Mouse (Mus musculus): ENCODE data around the gene Chn1. TPM values are rescaled to one million over a fixed set of nuclear protein-coding genes. Genes with fewer than 3 reads are reported as not detected.

Gene Chn1
- polyA plus RNA-seq, 1 experiment from 2014 or later = 53.7 TPM

DNA sequence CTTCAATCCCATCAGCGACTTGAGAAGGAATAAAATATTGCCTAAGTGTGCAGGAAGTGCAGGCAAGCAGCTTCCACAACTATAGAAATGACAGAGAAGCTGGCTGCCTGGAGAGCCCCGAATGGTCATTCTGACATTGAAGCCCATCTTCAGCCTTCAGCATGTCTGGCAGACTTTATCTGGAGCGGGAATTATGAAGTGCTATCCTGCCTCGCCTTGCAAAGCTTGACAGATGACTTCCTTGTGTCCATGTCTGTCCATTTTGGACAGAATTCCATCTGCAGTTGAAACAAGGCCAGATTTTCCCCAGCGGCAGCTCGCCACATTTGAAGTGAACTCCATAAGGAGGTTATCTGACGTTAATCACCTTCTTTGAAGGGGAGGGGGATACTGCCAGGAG, 15.2 kb downstream of the Chn1 start:
- no peaks in the 10 kb centered on the region for H3K27me3 ChIP-seq (ENCODE audit: control insufficient read depth, insufficient read depth, low read depth, low read length)
- H3K9me3 ChIP-seq (ENCODE audit: control insufficient read depth, low read length) = peaks cover 3% of the 10 kb centered on the region; the same call in 1 of the 2 replicates
- peak; percentile 82 for ATAC-seq (ENCODE audit: low read depth)
- 33% methylated on average over 7 of the region's 7 CpGs for WGBS
- no peaks in the 10 kb centered on the region for H3K36me3 ChIP-seq (ENCODE audit: control insufficient read depth, insufficient read depth, low read length)
- H3K9ac ChIP-seq (ENCODE audit: low read length) = no peak overlapping the region
- H3K27ac ChIP-seq (ENCODE audit: low read length) = peak overlapping the region; percentile 27; the same call in 1 of the 2 replicates
- peaks cover 8% of the 10 kb centered on the region for H3K4me1 ChIP-seq (replicated peaks; ENCODE audit: control insufficient read depth, insufficient read depth, low read length)
- no peak overlapping the region for H3K4me3 ChIP-seq (ENCODE audit: low read length)
- no peak overlapping the region for H3K4me2 ChIP-seq (ENCODE audit: low read depth, low read length)

GRCm38 (mm10) chr2:73759027-73759426, 16.1 kb downstream of the Chn1 start:
- H3K4me1 ChIP-seq (replicated peaks; ENCODE audit: control insufficient read depth, insufficient read depth, low read length) = peaks cover 8% of the 10 kb centered on the region
- no peak overlapping the region for H3K4me3 ChIP-seq (ENCODE audit: low read length)
- peaks cover 3% of the 10 kb centered on the region; the same call in 1 of the 2 replicates for H3K9me3 ChIP-seq (ENCODE audit: control insufficient read depth, low read length)
- no peak overlapping the region for H3K9ac ChIP-seq (ENCODE audit: low read length)
- H3K27me3 ChIP-seq (ENCODE audit: control insufficient read depth, insufficient read depth, low read depth, low read length) = no peaks in the 10 kb centered on the region
- H3K27ac ChIP-seq (ENCODE audit: low read length) = no peak overlapping the region
- 55% methylated on average over 5 of the region's 5 CpGs for WGBS
- no peak for ATAC-seq (ENCODE audit: low read depth)
- H3K4me2 ChIP-seq (ENCODE audit: low read depth, low read length) = no peak overlapping the region
- no peaks in the 10 kb centered on the region for H3K36me3 ChIP-seq (ENCODE audit: control insufficient read depth, insufficient read depth, low read length)

DNA sequence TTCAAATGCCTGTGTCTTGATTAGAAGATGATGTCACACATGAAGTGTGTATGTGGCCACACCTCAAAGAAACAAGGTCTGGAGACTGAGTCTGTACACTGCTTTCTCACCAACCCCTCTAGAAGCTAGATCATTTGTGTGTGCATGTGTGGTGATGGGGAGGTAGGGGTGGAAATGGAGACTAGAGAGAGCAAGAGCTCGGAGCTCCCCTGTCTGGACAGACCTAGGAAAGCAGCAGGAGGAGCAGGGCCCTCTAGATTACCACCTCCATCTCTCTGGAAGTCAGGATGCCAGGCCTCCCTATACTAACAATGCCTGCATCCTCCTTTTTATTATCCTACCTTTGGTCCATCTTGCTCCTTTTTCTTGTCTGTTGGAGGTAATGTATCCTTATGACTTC, 27.8 kb downstream of the Chn1 start:
- Histone ChIP-seq H3K4me1 (replicated peaks; ENCODE audit: control insufficient read depth, insufficient read depth, low read length) (no peaks in the 10 kb centered on the region; the same call in 1 of the 2 replicates), H3K27me3 (ENCODE audit: control insufficient read depth, insufficient read depth, low read depth, low read length) (no peaks in the 10 kb centered on the region), H3K9me3 (ENCODE audit: control insufficient read depth, low read length) (no peaks in the 10 kb centered on the region), H3K4me3 (ENCODE audit: low read length) (no peak overlapping the region), H3K36me3 (ENCODE audit: control insufficient read depth, insufficient read depth, low read length) (no peaks in the 10 kb centered on the region), H3K27ac (ENCODE audit: low read length) (no peak overlapping the region), H3K9ac (ENCODE audit: low read length) (no peak overlapping the region), H3K4me2 (ENCODE audit: low read depth, low read length) (no peak overlapping the region)
- no peak for ATAC-seq (ENCODE audit: low read depth)
- WGBS = 100% methylated on average over 1 of the region's 1 CpGs

DNA sequence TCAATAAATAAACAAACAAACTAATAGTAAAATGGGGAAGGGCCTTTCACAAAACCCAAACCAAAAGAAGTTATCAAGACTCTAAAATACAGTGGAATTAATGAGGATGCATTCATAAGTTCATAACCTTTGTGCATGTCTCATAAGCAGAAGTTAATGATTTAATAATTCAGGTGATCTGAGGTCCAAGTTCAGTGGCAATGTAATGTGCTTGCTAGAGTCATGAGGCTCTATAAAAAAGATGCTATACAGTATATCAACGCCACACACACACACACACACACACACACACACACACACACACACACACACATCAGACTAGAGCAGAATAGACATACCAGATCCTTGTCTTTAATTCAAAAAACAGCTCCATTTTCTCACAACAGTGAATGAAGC, 28.8 kb downstream of the Chn1 start:
- Histone ChIP-seq H3K4me1 (replicated peaks; ENCODE audit: control insufficient read depth, insufficient read depth, low read length) (no peaks in the 10 kb centered on the region; the same call in 1 of the 2 replicates), H3K9me3 (ENCODE audit: control insufficient read depth, low read length) (no peaks in the 10 kb centered on the region), H3K27ac (ENCODE audit: low read length) (no peak overlapping the region), H3K36me3 (ENCODE audit: control insufficient read depth, insufficient read depth, low read length) (no peaks in the 10 kb centered on the region), H3K27me3 (ENCODE audit: control insufficient read depth, insufficient read depth, low read depth, low read length) (no peaks in the 10 kb centered on the region), H3K9ac (ENCODE audit: low read length) (no peak overlapping the region), H3K4me2 (ENCODE audit: low read depth, low read length) (no peak overlapping the region), H3K4me3 (ENCODE audit: low read length) (no peak overlapping the region)
- 90% methylated on average over 1 of the region's 1 CpGs for WGBS
- no peak for ATAC-seq (ENCODE audit: low read depth)

DNA sequence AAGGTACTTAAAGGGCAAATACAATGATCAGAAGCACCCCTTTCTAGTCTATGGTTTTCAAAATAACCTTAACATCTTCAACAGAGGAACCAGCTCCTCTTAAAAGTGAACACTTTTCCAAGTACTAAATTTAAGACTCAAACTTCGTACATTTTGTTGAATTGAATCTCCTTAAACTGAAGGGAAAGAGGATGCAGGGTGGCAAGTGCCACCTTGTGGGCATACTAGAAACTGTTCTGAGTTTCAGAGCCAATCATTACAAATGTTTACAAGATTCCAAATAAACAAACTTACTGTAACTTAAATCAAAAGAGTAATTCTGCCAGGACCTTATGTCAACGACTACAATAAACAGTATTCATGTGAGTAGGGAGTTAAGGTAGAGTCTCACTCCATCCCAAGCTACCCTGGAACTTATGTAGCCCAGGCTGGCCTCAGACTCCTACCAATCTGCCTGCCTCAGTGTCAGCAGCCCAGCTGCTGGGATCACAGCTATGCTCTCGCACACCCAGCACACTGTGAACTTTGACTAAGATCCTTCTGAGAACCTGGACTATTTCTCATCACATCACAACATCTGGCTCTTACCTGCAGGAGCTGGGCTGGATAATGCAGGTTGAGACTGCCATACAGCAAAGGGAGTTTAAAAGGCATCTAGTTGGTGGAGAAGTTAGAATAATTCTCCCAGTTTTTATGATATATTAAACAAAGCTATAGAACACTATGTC, 29.3 kb downstream of the Chn1 start:
- peaks cover under 1% of the 10 kb centered on the region; the same call in 1 of the 2 replicates for H3K4me1 ChIP-seq (replicated peaks; ENCODE audit: control insufficient read depth, insufficient read depth, low read length)
- H3K4me2 ChIP-seq (ENCODE audit: low read depth, low read length) = no peak overlapping the region
- no peak overlapping the region for H3K4me3 ChIP-seq (ENCODE audit: low read length)
- ATAC-seq (ENCODE audit: low read depth) = peak; percentile 38; the same call in 1 of the 2 replicates
- WGBS = 37% methylated on average over 3 of the region's 3 CpGs
- H3K27me3 ChIP-seq (ENCODE audit: control insufficient read depth, insufficient read depth, low read depth, low read length) = no peaks in the 10 kb centered on the region
- no peaks in the 10 kb centered on the region for H3K9me3 ChIP-seq (ENCODE audit: control insufficient read depth, low read length)
- no peaks in the 10 kb centered on the region for H3K36me3 ChIP-seq (ENCODE audit: control insufficient read depth, insufficient read depth, low read length)
- H3K27ac ChIP-seq (ENCODE audit: low read length) = no peak overlapping the region
- H3K9ac ChIP-seq (ENCODE audit: low read length) = no peak overlapping the region

DNA sequence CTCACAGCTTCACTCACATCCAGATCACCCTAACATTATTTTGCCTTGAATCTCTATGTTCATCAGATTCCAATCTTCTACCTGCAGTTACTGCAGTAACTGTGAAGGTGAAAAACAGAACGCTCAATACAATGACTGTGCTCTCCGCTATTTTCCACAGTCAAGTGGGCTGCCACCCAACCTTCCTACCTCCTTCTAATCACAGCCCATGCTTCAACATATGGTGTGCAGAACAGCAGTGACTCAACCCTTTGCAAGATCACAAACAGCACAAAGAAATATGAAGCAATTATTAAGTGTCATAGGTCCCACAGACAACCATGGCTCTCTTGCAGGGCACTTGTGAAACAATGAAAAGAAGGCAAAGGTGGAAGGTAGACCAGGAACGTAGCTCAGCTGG, 33.9 kb downstream of the Chn1 start:
- no peak for ATAC-seq (ENCODE audit: low read depth)
- 80% methylated on average over 3 of the region's 3 CpGs for WGBS
- no peaks in the 10 kb centered on the region for H3K36me3 ChIP-seq (ENCODE audit: control insufficient read depth, insufficient read depth, low read length)
- no peak overlapping the region for H3K4me3 ChIP-seq (ENCODE audit: low read length)
- no peak overlapping the region for H3K9ac ChIP-seq (ENCODE audit: low read length)
- peaks cover 5% of the 10 kb centered on the region; the same call in 1 of the 2 replicates for H3K4me1 ChIP-seq (replicated peaks; ENCODE audit: control insufficient read depth, insufficient read depth, low read length)
- no peak overlapping the region for H3K27ac ChIP-seq (ENCODE audit: low read length)
- H3K4me2 ChIP-seq (ENCODE audit: low read depth, low read length) = no peak overlapping the region
- H3K27me3 ChIP-seq (ENCODE audit: control insufficient read depth, insufficient read depth, low read depth, low read length) = no peaks in the 10 kb centered on the region
- no peaks in the 10 kb centered on the region for H3K9me3 ChIP-seq (ENCODE audit: control insufficient read depth, low read length)

DNA sequence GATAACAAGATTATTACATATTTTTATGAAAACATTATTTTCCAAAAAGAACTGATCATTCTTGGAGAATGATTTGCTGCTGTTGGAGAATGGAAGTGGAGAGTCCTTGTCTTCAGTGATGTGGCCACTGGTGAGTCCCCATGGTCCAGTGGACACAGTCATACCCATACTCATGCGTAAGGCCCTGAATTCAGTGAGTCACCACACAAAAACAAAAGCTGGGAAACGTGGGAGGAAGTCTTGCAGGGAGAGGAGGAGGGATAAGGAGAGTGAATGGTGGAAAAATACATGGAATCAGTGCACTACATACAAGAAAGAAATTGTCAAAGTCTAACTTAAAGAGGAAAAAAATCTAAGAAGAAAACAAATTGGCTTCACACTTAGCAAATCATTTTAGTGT, 47.3 kb downstream of the Chn1 start:
- Histone ChIP-seq H3K9me3 (ENCODE audit: control insufficient read depth, low read length) (no peaks in the 10 kb centered on the region), H3K4me3 (ENCODE audit: low read length) (no peak overlapping the region), H3K4me1 (replicated peaks; ENCODE audit: control insufficient read depth, insufficient read depth, low read length) (0 out of 2 replicates have a peak, but pooled peaks cover 2% of the 10 kb centered on the region), H3K4me2 (ENCODE audit: low read depth, low read length) (no peak overlapping the region), H3K9ac (ENCODE audit: low read length) (no peak overlapping the region), H3K27me3 (ENCODE audit: control insufficient read depth, insufficient read depth, low read depth, low read length) (no peaks in the 10 kb centered on the region), H3K36me3 (ENCODE audit: control insufficient read depth, insufficient read depth, low read length) (no peaks in the 10 kb centered on the region), H3K27ac (ENCODE audit: low read length) (no peak overlapping the region)
- WGBS = 66% methylated on average over 2 of the region's 2 CpGs
- ATAC-seq (ENCODE audit: low read depth) = no peak

DNA sequence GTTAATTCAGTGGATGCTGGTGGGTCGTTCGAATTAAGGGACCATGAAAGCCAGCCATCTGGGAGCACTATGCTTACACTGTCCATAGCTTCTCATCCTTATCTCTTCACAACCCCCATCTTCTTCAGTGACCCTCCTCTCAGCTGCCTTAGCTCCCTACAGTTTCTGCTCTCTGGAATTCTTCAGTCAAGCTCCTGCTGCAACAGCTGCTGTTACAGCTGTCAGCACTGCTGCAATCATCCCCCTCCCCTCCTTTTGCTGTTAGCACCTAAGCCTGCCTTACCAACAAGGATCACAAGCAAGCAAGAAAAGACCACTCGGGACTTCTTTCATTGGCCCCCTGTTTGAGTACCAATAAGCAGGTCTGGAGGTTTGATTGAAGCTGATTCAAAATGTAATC, 50.2 kb downstream of the Chn1 start:
- Histone ChIP-seq H3K9me3 (ENCODE audit: control insufficient read depth, low read length) (no peaks in the 10 kb centered on the region), H3K27me3 (ENCODE audit: control insufficient read depth, insufficient read depth, low read depth, low read length) (no peaks in the 10 kb centered on the region), H3K36me3 (ENCODE audit: control insufficient read depth, insufficient read depth, low read length) (no peaks in the 10 kb centered on the region), H3K4me2 (ENCODE audit: low read depth, low read length) (no peak overlapping the region), H3K4me1 (replicated peaks; ENCODE audit: control insufficient read depth, insufficient read depth, low read length) (peaks cover 6% of the 10 kb centered on the region), H3K4me3 (ENCODE audit: low read length) (no peak overlapping the region), H3K27ac (ENCODE audit: low read length) (no peak overlapping the region), H3K9ac (ENCODE audit: low read length) (no peak overlapping the region)
- WGBS = 31% methylated on average over 3 of the region's 3 CpGs
- ATAC-seq (ENCODE audit: low read depth) = no peak

DNA sequence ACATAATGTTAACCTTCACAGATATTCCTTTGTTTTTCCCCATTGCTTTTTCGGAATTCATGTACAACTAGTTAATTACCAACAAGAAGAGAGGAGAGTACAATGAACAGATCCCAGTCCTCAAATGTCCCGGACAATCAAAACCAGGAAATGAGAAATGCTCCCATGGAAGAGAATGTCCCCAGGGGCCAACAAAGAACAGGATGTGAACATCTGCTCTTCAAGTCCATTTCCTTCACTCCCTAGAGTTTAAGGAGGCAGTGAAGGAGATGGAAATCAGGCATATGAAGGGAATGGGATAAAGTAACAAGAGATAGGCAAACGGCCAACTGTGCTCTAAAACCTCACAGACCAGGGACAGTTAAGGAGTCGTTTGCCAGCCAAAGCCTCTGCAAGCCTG, 53.3 kb downstream of the Chn1 start:
- H3K4me1 ChIP-seq (replicated peaks; ENCODE audit: control insufficient read depth, insufficient read depth, low read length) = peaks cover 6% of the 10 kb centered on the region
- no peak overlapping the region for H3K9ac ChIP-seq (ENCODE audit: low read length)
- no peaks in the 10 kb centered on the region for H3K9me3 ChIP-seq (ENCODE audit: control insufficient read depth, low read length)
- H3K4me2 ChIP-seq (ENCODE audit: low read depth, low read length) = no peak overlapping the region
- H3K27ac ChIP-seq (ENCODE audit: low read length) = peak overlapping the region; percentile 70
- WGBS = 20% methylated on average over 4 of the region's 4 CpGs
- no peaks in the 10 kb centered on the region for H3K27me3 ChIP-seq (ENCODE audit: control insufficient read depth, insufficient read depth, low read depth, low read length)
- ATAC-seq (ENCODE audit: low read depth) = no peak
- no peaks in the 10 kb centered on the region for H3K36me3 ChIP-seq (ENCODE audit: control insufficient read depth, insufficient read depth, low read length)
- no peak overlapping the region for H3K4me3 ChIP-seq (ENCODE audit: low read length)

Measured in lung, embryonic 16.5 days (tissue).